Mouse (Mus musculus): ENCODE measurements around the gene Kirrel3. TPM values are rescaled to one million over a fixed set of nuclear protein-coding genes. Genes with fewer than 3 reads are reported as not detected.

The Kirrel3 gene
- polyA plus RNA-seq, 1 experiment from 2014 or later: 44.4 TPM

GRCm38 (mm10) chr9:35004113-35004512 is 518.4 kb downstream of the Kirrel3 start:
- peak; percentile 51; the same call in 1 of the 2 replicates for ATAC-seq (ENCODE audit: low read depth)
- 74% methylated on average over 4 of the region's 4 CpGs for WGBS
- no peak overlapping the region for H3K4me2 ChIP-seq (ENCODE audit: low read depth, low read length)
- H3K4me1 ChIP-seq (ENCODE audit: control insufficient read depth, insufficient read depth, low read length): no peaks in the 10 kb centered on the region
- H3K27me3 ChIP-seq (ENCODE audit: control insufficient read depth, insufficient read depth, low read length): no peaks in the 10 kb centered on the region
- H3K9ac ChIP-seq (replicated peaks; ENCODE audit: low read depth, low read length): no peak overlapping the region
- no peak overlapping the region for H3K4me3 ChIP-seq (ENCODE audit: low read depth, low read length)
- H3K9me3 ChIP-seq (ENCODE audit: control insufficient read depth, low read length): no peaks in the 10 kb centered on the region
- no peaks in the 10 kb centered on the region for H3K36me3 ChIP-seq (ENCODE audit: control insufficient read depth, insufficient read depth, low read length)
- H3K27ac ChIP-seq (ENCODE audit: low read depth, low read length): no peak overlapping the region

GRCm38 (mm10) chr9:35007697-35008341 is 522.1 kb downstream of the Kirrel3 start:
- no peak overlapping the region for H3K27ac ChIP-seq (ENCODE audit: low read depth, low read length)
- no peak overlapping the region for H3K4me3 ChIP-seq (ENCODE audit: low read depth, low read length)
- ATAC-seq (ENCODE audit: low read depth): no peak
- no peaks in the 10 kb centered on the region for H3K36me3 ChIP-seq (ENCODE audit: control insufficient read depth, insufficient read depth, low read length)
- 84% methylated on average over 14 of the region's 14 CpGs for whole genome bisulfite sequencing
- H3K9ac ChIP-seq (replicated peaks; ENCODE audit: low read depth, low read length): no peak overlapping the region
- no peaks in the 10 kb centered on the region for H3K9me3 ChIP-seq (ENCODE audit: control insufficient read depth, low read length)
- H3K4me1 ChIP-seq (ENCODE audit: control insufficient read depth, insufficient read depth, low read length): no peaks in the 10 kb centered on the region
- H3K4me2 ChIP-seq (ENCODE audit: low read depth, low read length): no peak overlapping the region
- H3K27me3 ChIP-seq (ENCODE audit: control insufficient read depth, insufficient read depth, low read length): no peaks in the 10 kb centered on the region

- Histone ChIP-seq H3K9me3 (ENCODE audit: control insufficient read depth, low read length) (no peaks in the 10 kb centered on the region), H3K36me3 (ENCODE audit: control insufficient read depth, insufficient read depth, low read length) (no peaks in the 10 kb centered on the region), H3K4me1 (ENCODE audit: control insufficient read depth, insufficient read depth, low read length) (peaks cover 23% of the 10 kb centered on the region; the same call in 1 of the 2 replicates), H3K27ac (ENCODE audit: low read depth, low read length) (no peak overlapping the region), H3K4me3 (ENCODE audit: low read depth, low read length) (no peak overlapping the region), H3K9ac (replicated peaks; ENCODE audit: low read depth, low read length) (no peak overlapping the region), H3K4me2 (ENCODE audit: low read depth, low read length) (no peak overlapping the region), H3K27me3 (ENCODE audit: control insufficient read depth, insufficient read depth, low read length) (no peaks in the 10 kb centered on the region)
- 57% methylated on average over 4 of the region's 4 CpGs for WGBS
- no peak for ATAC-seq (ENCODE audit: low read depth)
These were observed 531.1 kb downstream of the Kirrel3 start for GRCm38 (mm10) chr9:35016762-35017161.

GRCm38 (mm10) chr9:35017563-35017962 is 531.9 kb downstream of the Kirrel3 start:
- peak overlapping the region; percentile 48; the same call in 1 of the 2 replicates for H3K27ac ChIP-seq (ENCODE audit: low read depth, low read length)
- no peak overlapping the region for H3K9ac ChIP-seq (replicated peaks; ENCODE audit: low read depth, low read length)
- no peaks in the 10 kb centered on the region for H3K27me3 ChIP-seq (ENCODE audit: control insufficient read depth, insufficient read depth, low read length)
- peaks cover 23% of the 10 kb centered on the region; the same call in 1 of the 2 replicates for H3K4me1 ChIP-seq (ENCODE audit: control insufficient read depth, insufficient read depth, low read length)
- no peak overlapping the region; the same call in 1 of the 2 replicates for H3K4me2 ChIP-seq (ENCODE audit: low read depth, low read length)
- no peak overlapping the region for H3K4me3 ChIP-seq (ENCODE audit: low read depth, low read length)
- WGBS: 7% methylated on average over 13 of the region's 13 CpGs
- H3K36me3 ChIP-seq (ENCODE audit: control insufficient read depth, insufficient read depth, low read length): no peaks in the 10 kb centered on the region
- peak; percentile 74 for ATAC-seq (ENCODE audit: low read depth)
- H3K9me3 ChIP-seq (ENCODE audit: control insufficient read depth, low read length): no peaks in the 10 kb centered on the region

- no peaks in the 10 kb centered on the region for H3K36me3 ChIP-seq (ENCODE audit: control insufficient read depth, insufficient read depth, low read length)
- H3K27me3 ChIP-seq (ENCODE audit: control insufficient read depth, insufficient read depth, low read length): no peaks in the 10 kb centered on the region
- no peak for ATAC-seq (ENCODE audit: low read depth)
- H3K9ac ChIP-seq (replicated peaks; ENCODE audit: low read depth, low read length): no peak overlapping the region
- WGBS: 57% methylated on average over 5 of the region's 5 CpGs
- H3K4me1 ChIP-seq (ENCODE audit: control insufficient read depth, insufficient read depth, low read length): peaks cover 23% of the 10 kb centered on the region; the same call in 1 of the 2 replicates
- H3K9me3 ChIP-seq (ENCODE audit: control insufficient read depth, low read length): no peaks in the 10 kb centered on the region
- no peak overlapping the region; the same call in 1 of the 2 replicates for H3K4me2 ChIP-seq (ENCODE audit: low read depth, low read length)
- H3K4me3 ChIP-seq (ENCODE audit: low read depth, low read length): no peak overlapping the region
- H3K27ac ChIP-seq (ENCODE audit: low read depth, low read length): no peak overlapping the region
These were observed 532.4 kb downstream of the Kirrel3 start for GRCm38 (mm10) chr9:35018056-35018455.

- H3K27ac ChIP-seq (ENCODE audit: low read depth, low read length): no peak overlapping the region
- WGBS: 5% methylated on average over 3 of the region's 3 CpGs
- H3K9me3 ChIP-seq (ENCODE audit: control insufficient read depth, low read length): no peaks in the 10 kb centered on the region
- H3K27me3 ChIP-seq (ENCODE audit: control insufficient read depth, insufficient read depth, low read length): no peaks in the 10 kb centered on the region
- H3K4me3 ChIP-seq (ENCODE audit: low read depth, low read length): no peak overlapping the region
- H3K36me3 ChIP-seq (ENCODE audit: control insufficient read depth, insufficient read depth, low read length): no peaks in the 10 kb centered on the region
- ATAC-seq (ENCODE audit: low read depth): peak; percentile 68
- H3K4me1 ChIP-seq (ENCODE audit: control insufficient read depth, insufficient read depth, low read length): peaks cover 23% of the 10 kb centered on the region; the same call in 1 of the 2 replicates
- no peak overlapping the region for H3K4me2 ChIP-seq (ENCODE audit: low read depth, low read length)
- no peak overlapping the region for H3K9ac ChIP-seq (replicated peaks; ENCODE audit: low read depth, low read length)
These were observed 533.7 kb downstream of the Kirrel3 start for GRCm38 (mm10) chr9:35019372-35019771.

- Histone ChIP-seq H3K9ac (replicated peaks; ENCODE audit: low read depth, low read length) (no peak overlapping the region), H3K27me3 (ENCODE audit: control insufficient read depth, insufficient read depth, low read length) (no peaks in the 10 kb centered on the region), H3K36me3 (ENCODE audit: control insufficient read depth, insufficient read depth, low read length) (no peaks in the 10 kb centered on the region), H3K4me1 (ENCODE audit: control insufficient read depth, insufficient read depth, low read length) (peaks cover 26% of the 10 kb centered on the region; the same call in 1 of the 2 replicates), H3K4me2 (ENCODE audit: low read depth, low read length) (no peak overlapping the region), H3K27ac (ENCODE audit: low read depth, low read length) (no peak overlapping the region), H3K9me3 (ENCODE audit: control insufficient read depth, low read length) (no peaks in the 10 kb centered on the region), H3K4me3 (ENCODE audit: low read depth, low read length) (no peak overlapping the region)
- 36% methylated on average over 11 of the region's 11 CpGs for WGBS
- no peak for ATAC-seq (ENCODE audit: low read depth)
These were observed 534.4 kb downstream of the Kirrel3 start for GRCm38 (mm10) chr9:35020015-35020653.

GRCm38 (mm10) chr9:35021744-35022143 is 536.0 kb downstream of the Kirrel3 start:
- Histone ChIP-seq H3K9ac (replicated peaks; ENCODE audit: low read depth, low read length) (no peak overlapping the region), H3K4me2 (ENCODE audit: low read depth, low read length) (no peak overlapping the region), H3K4me3 (ENCODE audit: low read depth, low read length) (no peak overlapping the region), H3K27me3 (ENCODE audit: control insufficient read depth, insufficient read depth, low read length) (no peaks in the 10 kb centered on the region), H3K36me3 (ENCODE audit: control insufficient read depth, insufficient read depth, low read length) (no peaks in the 10 kb centered on the region), H3K27ac (ENCODE audit: low read depth, low read length) (no peak overlapping the region), H3K4me1 (ENCODE audit: control insufficient read depth, insufficient read depth, low read length) (peaks cover 26% of the 10 kb centered on the region; the same call in 1 of the 2 replicates), H3K9me3 (ENCODE audit: control insufficient read depth, low read length) (no peaks in the 10 kb centered on the region)
- no peak for ATAC-seq (ENCODE audit: low read depth)
- WGBS: 87% methylated on average over 1 of the region's 1 CpGs

All from neural tube, embryonic 14.5 days (tissue).